In the genomic region with DNA sequence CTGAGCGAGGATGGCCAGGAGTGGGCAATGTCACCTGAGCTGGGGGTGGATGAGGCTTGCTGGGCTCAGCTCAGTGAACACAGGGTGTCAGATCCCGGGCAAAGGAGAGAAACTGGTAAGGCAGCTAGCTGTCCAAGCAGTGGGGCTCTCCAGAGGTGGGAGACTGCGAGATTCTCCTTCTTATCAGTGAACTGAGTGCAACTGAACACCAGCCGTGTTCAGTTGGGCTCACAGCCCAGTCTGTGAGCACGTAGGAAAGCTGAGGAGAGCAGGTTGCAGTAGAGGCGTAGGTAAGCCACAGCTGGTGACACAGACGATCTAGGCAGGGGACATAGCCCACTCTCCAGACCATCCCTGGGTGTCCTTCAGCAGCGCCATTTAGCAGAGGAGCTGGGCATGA, we compare ENCODE assay signal across 28 mouse cellular contexts. TPM values are rescaled to one million over a fixed set of nuclear protein-coding genes. Genes with fewer than 3 reads are reported as not detected.
DNase-seq lines count a peak whose midpoint lies in the region; ATAC-seq and TF ChIP-seq lines count a peak whose summit lies in the region.
"Had no signal": no experiment of that assay in that cellular context is flagged by ENCODE, and none has a peak within 500 bp of the region (broad histone marks: within the 10 kb centered on the region; RNA-seq: fewer than 3 reads in every experiment).

No protein-coding gene starts in this region.

- TF ChIP-seq CTCF in gastrocnemius, adult 2 months (IDR thresholded peaks at IDR 0.05) = no peak

- no peak overlapping the region for H3K9ac ChIP-seq in heart, embryonic 16.5 days (ENCODE audit: low read length)
- H3K9ac ChIP-seq in heart, embryonic 12.5 days = no peak overlapping the region
- H3K9ac ChIP-seq in lung, embryonic 16.5 days (ENCODE audit: low read length) = no peak overlapping the region
- H3K9ac ChIP-seq: forebrain, embryonic 15.5 days; hindbrain, embryonic 13.5 days; limb, embryonic 13.5 days; liver, embryonic 12.5 days had no signal

- H3K9me3 ChIP-seq in heart, embryonic 16.5 days (replicated peaks; ENCODE audit: control insufficient read depth, low read length) = no peaks in the 10 kb centered on the region
- no peaks in the 10 kb centered on the region for H3K9me3 ChIP-seq in heart, embryonic 12.5 days (replicated peaks)
- H3K9me3 ChIP-seq in lung, embryonic 16.5 days (ENCODE audit: control insufficient read depth, low read length) = no peaks in the 10 kb centered on the region
- H3K9me3 ChIP-seq: forebrain, embryonic 15.5 days; G1E; hindbrain, embryonic 13.5 days; limb, embryonic 13.5 days; liver, embryonic 12.5 days had no signal

- no peak for DNase-seq in lung, postnatal 36 days
- DNase-seq in gastrocnemius, adult 2 months = no peak
- DNase-seq: adrenal gland, adult 8-10 months; B cell, adult 2 months; cerebellum, adult 18-20 months; gastrocnemius, postnatal 10 days; kidney, adult 2 months; lung, adult 2 months; midbrain, embryonic 14.5 days had no signal

- peaks cover 23% of the 10 kb centered on the region for H3K4me1 ChIP-seq in heart, embryonic 16.5 days (ENCODE audit: control insufficient read depth, insufficient read depth, low read length)
- peaks cover 41% of the 10 kb centered on the region for H3K4me1 ChIP-seq in heart, embryonic 12.5 days (replicated peaks)
- H3K4me1 ChIP-seq in lung, embryonic 16.5 days (replicated peaks; ENCODE audit: control insufficient read depth, insufficient read depth, low read length) = peaks cover 7% of the 10 kb centered on the region; the same call in 1 of the 2 replicates
- H3K4me1 ChIP-seq: forebrain, embryonic 15.5 days; hindbrain, embryonic 13.5 days; limb, embryonic 13.5 days had no signal

- peak; percentile 70 for ATAC-seq in heart, embryonic 16.5 days (replicated peaks; ENCODE audit: extremely low read depth, insufficient read depth, low FRiP score)
- no peak for ATAC-seq in heart, embryonic 12.5 days (ENCODE audit: insufficient number of reproducible peaks, low FRiP score)
- ATAC-seq in lung, embryonic 16.5 days (ENCODE audit: low read depth) = 0 out of 2 replicates have a peak, but pooled peaks have one; percentile 9
- ATAC-seq in common myeloid progenitor, adult 5-6 weeks (replicated peaks; ENCODE audit: low read depth, poor library complexity, severe bottlenecking) = 0 out of 2 replicates have a peak, but pooled peaks have one; percentile 36
- ATAC-seq in megakaryocyte progenitor cell, adult 5-6 weeks (replicated peaks; ENCODE audit: poor library complexity) = peak; percentile 33
- ATAC-seq: activated CD4-positive, CD25-positive, alpha-beta regulatory T cell, adult 4 months; forebrain, embryonic 15.5 days; inflammation-experienced regulatory T-cells, adult 6 months; liver, embryonic 12.5 days had no signal

- no peak overlapping the region for H3K4me2 ChIP-seq in heart, embryonic 16.5 days (ENCODE audit: low read depth, low read length)
- no peak overlapping the region for H3K4me2 ChIP-seq in heart, embryonic 12.5 days
- H3K4me2 ChIP-seq in lung, embryonic 16.5 days (ENCODE audit: low read depth, low read length) = no peak overlapping the region
- H3K4me2 ChIP-seq: forebrain, embryonic 15.5 days; hindbrain, embryonic 13.5 days; limb, embryonic 13.5 days; liver, embryonic 12.5 days had no signal

- intact Hi-C loops in gastrocnemius, adult 2 months (cut with DNase I) = no loop called here

- H3K4me3 ChIP-seq in heart, embryonic 16.5 days (ENCODE audit: low read length) = no peak overlapping the region
- H3K4me3 ChIP-seq in heart, embryonic 12.5 days = no peak overlapping the region
- H3K4me3 ChIP-seq in lung, embryonic 16.5 days (ENCODE audit: low read length) = no peak overlapping the region
- no peak overlapping the region for H3K4me3 ChIP-seq in gastrocnemius, adult 2 months
- H3K4me3 ChIP-seq: forebrain, embryonic 15.5 days; hindbrain, embryonic 13.5 days; limb, embryonic 13.5 days; liver, embryonic 12.5 days had no signal

- peak overlapping the region; percentile 55 for H3K27ac ChIP-seq in heart, embryonic 16.5 days (ENCODE audit: low read length)
- no peak overlapping the region for H3K27ac ChIP-seq in heart, embryonic 12.5 days (ENCODE audit: poor library complexity, severe bottlenecking)
- no peak overlapping the region for H3K27ac ChIP-seq in lung, embryonic 16.5 days (ENCODE audit: low read length)
- no peak overlapping the region for H3K27ac ChIP-seq in gastrocnemius, adult 2 months
- H3K27ac ChIP-seq: forebrain, embryonic 15.5 days; hindbrain, embryonic 13.5 days; limb, embryonic 13.5 days; liver, embryonic 12.5 days; stomach, postnatal 0 days had no signal

- 38% methylated on average over 8 of the region's 8 CpGs for WGBS in heart, embryonic 16.5 days
- WGBS in heart, embryonic 12.5 days = 42% methylated on average over 8 of the region's 8 CpGs
- 43% methylated on average over 8 of the region's 8 CpGs for WGBS in lung, embryonic 16.5 days

- no peaks in the 10 kb centered on the region for H3K36me3 ChIP-seq in heart, embryonic 16.5 days (ENCODE audit: control insufficient read depth, insufficient read depth)
- H3K36me3 ChIP-seq in heart, embryonic 12.5 days = no peaks in the 10 kb centered on the region
- no peaks in the 10 kb centered on the region for H3K36me3 ChIP-seq in lung, embryonic 16.5 days (ENCODE audit: control insufficient read depth, insufficient read depth, low read length)
- H3K36me3 ChIP-seq: forebrain, embryonic 15.5 days; G1E; hindbrain, embryonic 13.5 days; limb, embryonic 13.5 days; liver, embryonic 12.5 days had no signal

- H3K27me3 ChIP-seq in heart, embryonic 16.5 days (ENCODE audit: control insufficient read depth, insufficient read depth, low read length) = no peaks in the 10 kb centered on the region; the same call in 1 of the 2 replicates
- H3K27me3 ChIP-seq in heart, embryonic 12.5 days (replicated peaks) = peaks cover 9% of the 10 kb centered on the region; the same call in 1 of the 2 replicates
- H3K27me3 ChIP-seq in lung, embryonic 16.5 days (ENCODE audit: control insufficient read depth, insufficient read depth, low read depth, low read length) = no peaks in the 10 kb centered on the region
- H3K27me3 ChIP-seq: forebrain, embryonic 15.5 days; hindbrain, embryonic 13.5 days; limb, embryonic 13.5 days had no signal

RNA-seq across cellular contexts. Expression of gene Muc5b, which starts 2.4 kb away (rescaled TPM):
- 0.29 and 0.43 TPM in 2 replicates for polyA plus RNA-seq in heart, embryonic 16.5 days (2015; fragmentation: Nextera tagmentation; extraction: Ambion mirVana)
- polyA plus RNA-seq in heart, embryonic 12.5 days (2016; fragmentation: Nextera tagmentation; extraction: Ambion mirVana) = 0.06 TPM in 2 replicates
- 0.54 and 1.2 TPM in 2 replicates for polyA plus RNA-seq in lung, embryonic 16.5 days (2015; fragmentation: Nextera tagmentation; extraction: Ambion mirVana)
- 0.05 TPM in 2 replicates for total RNA-seq in common myeloid progenitor, adult 5-6 weeks (2017)
- 0.10 TPM in 2 replicates for total RNA-seq in megakaryocyte progenitor cell, adult 5-6 weeks (2015)
- total RNA-seq in megakaryocyte progenitor cell, adult 5-6 weeks (2017) = 0.03 TPM in 1 of 2 replicates, not detected in the other
- not detected for total RNA-seq in gastrocnemius, adult 2 months (2021)
- total RNA-seq: adrenal gland, adult 8-10 months; CH12.LX; left cerebral cortex, adult 18-20 months; left cerebral cortex, postnatal 25 days had no signal
- polyA plus RNA-seq: activated CD4-positive, CD25-positive, alpha-beta regulatory T cell, adult 4 months; G1E; inflammation-experienced regulatory T-cells, adult 6 months; kidney, adult 2 months; neural tube, embryonic 11.5 days had no signal

RNA-seq across cellular contexts. Expression of gene Muc5ac, which starts 47.7 kb away (rescaled TPM):
- 0.07 and 0.08 TPM in 2 replicates for polyA plus RNA-seq in heart, embryonic 16.5 days (2015; fragmentation: Nextera tagmentation; extraction: Ambion mirVana)
- not detected in 2 replicates for polyA plus RNA-seq in heart, embryonic 12.5 days (2016; fragmentation: Nextera tagmentation; extraction: Ambion mirVana)
- 0.35 and 0.40 TPM in 2 replicates for polyA plus RNA-seq in lung, embryonic 16.5 days (2015; fragmentation: Nextera tagmentation; extraction: Ambion mirVana)
- not detected in 2 replicates for total RNA-seq in common myeloid progenitor, adult 5-6 weeks (2017)
- not detected in 2 replicates for total RNA-seq in megakaryocyte progenitor cell, adult 5-6 weeks (2015)
- total RNA-seq in megakaryocyte progenitor cell, adult 5-6 weeks (2017) = not detected in 2 replicates
- not detected for total RNA-seq in gastrocnemius, adult 2 months (2021)
- total RNA-seq: adrenal gland, adult 8-10 months; CH12.LX; gastrocnemius, postnatal 10 days; granulocyte monocyte progenitor cell, adult 5-6 weeks; heart, postnatal 10 days; left cerebral cortex, adult 18-20 months had no signal
- polyA plus RNA-seq: activated CD4-positive, CD25-positive, alpha-beta regulatory T cell, adult 4 months; forebrain, embryonic 15.5 days; G1E; hindbrain, embryonic 13.5 days; inflammation-experienced regulatory T-cells, adult 6 months; limb, embryonic 13.5 days; liver, embryonic 12.5 days; midbrain, embryonic 14.5 days; neural tube, embryonic 11.5 days had no signal
